In the genomic region with DNA sequence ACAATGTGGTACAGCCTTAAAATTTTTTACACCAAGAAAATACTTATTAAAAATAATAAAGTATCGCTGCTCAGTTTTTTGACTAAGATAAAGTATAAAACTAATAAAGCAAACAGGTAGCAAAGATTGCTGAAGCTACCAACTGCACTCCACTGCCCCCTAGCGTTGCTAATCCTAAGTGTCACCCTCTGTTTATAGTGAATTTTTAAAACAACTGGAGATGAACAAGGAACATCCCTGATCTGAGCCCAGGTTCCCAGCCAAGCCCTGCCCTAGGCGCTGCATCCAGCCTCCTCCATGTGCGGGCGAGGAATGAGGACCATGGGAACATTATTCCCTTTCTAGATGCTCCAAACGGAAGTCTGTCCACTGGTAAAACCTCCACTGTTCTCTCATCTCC, we compare ENCODE assay signal across 8 mouse cellular contexts. TPM values are rescaled to one million over a fixed set of nuclear protein-coding genes. Genes with fewer than 3 reads are reported as not detected.
DNase-seq lines count a peak whose midpoint lies in the region; ATAC-seq and TF ChIP-seq lines count a peak whose summit lies in the region.

No protein-coding gene starts in this region.

- no peak overlapping the region for H3K4me3 ChIP-seq in gastrocnemius, adult 2 months
- H3K4me3 ChIP-seq in limb, embryonic 11.5 days (ENCODE audit: low read depth, low read length): no peak overlapping the region

- DNase-seq in CD4-positive, CD25-positive, alpha-beta regulatory T cell, adult 2 months (ENCODE audit: low read depth, low spot score): peak; percentile 76
- DNase-seq in layer of hippocampus, adult 11-12 months (ENCODE audit: low spot score): peak; percentile 53
- DNase-seq in layer of hippocampus, adult 9-11 months: no peak
- peak; percentile 69 for DNase-seq in adrenal gland, postnatal 14 days
- DNase-seq in gastrocnemius, adult 2 months: peak; percentile 60
- DNase-seq in limb, embryonic 11.5 days (ENCODE audit: low spot score): peak; percentile 66
- DNase-seq in retina, postnatal 7 days (ENCODE audit: low read depth, low spot score): peak; percentile 33

- 67% methylated on average over 6 of the region's 6 CpGs for WGBS in limb, embryonic 11.5 days

- H3K4me1 ChIP-seq in limb, embryonic 11.5 days (ENCODE audit: control insufficient read depth, insufficient read depth, low read length): no peaks in the 10 kb centered on the region

- ATAC-seq in CD4-positive, CD25-positive, alpha-beta regulatory T cell, adult 4 months: no peak
- ATAC-seq in limb, embryonic 11.5 days (ENCODE audit: insufficient number of reproducible peaks, low FRiP score, low TSS enrichment, low read depth): no peak

- no peaks in the 10 kb centered on the region for H3K9me3 ChIP-seq in limb, embryonic 11.5 days (ENCODE audit: control insufficient read depth, low read length)

- intact Hi-C loops in gastrocnemius, adult 2 months (cut with DNase I): loop anchor here (2.0 to 5.0 kb wide), 2 partner anchors 137 to 158 kb away; no protein-coding TSS in a partner anchor

- no peaks in the 10 kb centered on the region for H3K27me3 ChIP-seq in limb, embryonic 11.5 days (ENCODE audit: control insufficient read depth, insufficient read depth, low read length)

- no peak overlapping the region for H3K9ac ChIP-seq in limb, embryonic 11.5 days (ENCODE audit: low read length)

- peak; percentile 91 for TF ChIP-seq CTCF in gastrocnemius, adult 2 months (IDR thresholded peaks at IDR 0.05)

- no peak overlapping the region for H3K27ac ChIP-seq in gastrocnemius, adult 2 months
- H3K27ac ChIP-seq in limb, embryonic 11.5 days (replicated peaks; ENCODE audit: low read depth, low read length): no peak overlapping the region

- H3K4me2 ChIP-seq in limb, embryonic 11.5 days (ENCODE audit: low read depth, severe bottlenecking): no peak overlapping the region

- H3K36me3 ChIP-seq in limb, embryonic 11.5 days (ENCODE audit: control insufficient read depth, insufficient read depth, low read length): peaks cover 2% of the 10 kb centered on the region; the same call in 1 of the 2 replicates

RNA-seq across cellular contexts. Expression of gene Tm9sf3, which starts 19.2 kb away (rescaled TPM):
- polyA plus RNA-seq in CD4-positive, CD25-positive, alpha-beta regulatory T cell, adult 4 months (2017; shearing (Covaris generic)): 10 to 100 TPM; 14.2 to 34.8 TPM
- 155 and 156 TPM in 2 replicates for total RNA-seq in adrenal gland, postnatal 14 days (2021)
- 10 to 100 TPM; 63.3 to 68.4 TPM for total RNA-seq in gastrocnemius, adult 2 months (2021)
- 132 and 139 TPM in 2 replicates for polyA plus RNA-seq in limb, embryonic 11.5 days (2014; fragmentation: Nextera tagmentation; extraction: Ambion mirVana)

RNA-seq across cellular contexts. Expression of gene Tll2, which starts 37.9 kb away (rescaled TPM):
- polyA plus RNA-seq in CD4-positive, CD25-positive, alpha-beta regulatory T cell, adult 4 months (2017; shearing (Covaris generic)): not detected
- 0.49 TPM in 1 of 2 replicates, not detected in the other for total RNA-seq in adrenal gland, postnatal 14 days (2021)
- total RNA-seq in gastrocnemius, adult 2 months (2021): under 1 TPM; 0.10 to 0.11 TPM
- 0.07 TPM in 1 of 2 replicates, not detected in the other for polyA plus RNA-seq in limb, embryonic 11.5 days (2014; fragmentation: Nextera tagmentation; extraction: Ambion mirVana)
